Mouse (Mus musculus) forebrain, embryonic 13.5 days (tissue): ENCODE results near the gene C1ql1. TPM values are rescaled to one million over a fixed set of nuclear protein-coding genes. Genes with fewer than 3 reads are reported as not detected.
A peak's percentile ranks its signal among the peaks of the same experiment; 100 is the strongest.

ENCODE experiments used
- ATAC-seq: fragments of 200-750 bp; cut with Nextera tagmentation; 2 replicates; pipeline ENCODE4 v1.8.0; 2017
- H3K27ac ChIP-seq: fragments of 300-500 bp; sonication (generic); 2 replicates; pipeline ENCODE4 v1.5.1; 2015; ENCODE audit warnings: inconsistent platforms, mild to moderate bottlenecking, moderate library complexity
- H3K27me3 ChIP-seq: fragments of 300-500 bp; sonication (generic); 2 replicates; pipeline ENCODE4 v1.6.1; 2015; ENCODE audit warnings: mild to moderate bottlenecking, inconsistent platforms
- H3K36me3 ChIP-seq: fragments of 300-500 bp; sonication (generic); 2 replicates; pipeline ENCODE4 v1.6.1; 2015; ENCODE audit warnings: mild to moderate bottlenecking, inconsistent platforms; ENCODE audit not compliant: poor library complexity, severe bottlenecking
- H3K4me1 ChIP-seq: fragments of 300-500 bp; sonication (generic); 2 replicates; pipeline ENCODE4 v1.6.1; 2015; ENCODE audit warnings: inconsistent platforms
- H3K4me2 ChIP-seq: fragments of 300-500 bp; sonication (generic); 2 replicates; pipeline ENCODE4 v1.6.1; 2015; ENCODE audit warnings: inconsistent platforms, mild to moderate bottlenecking, moderate library complexity
- H3K4me3 ChIP-seq: fragments of 300-500 bp; sonication (generic); 2 replicates; pipeline ENCODE4 v1.5.1; 2015; ENCODE audit warnings: mild to moderate bottlenecking, inconsistent platforms
- H3K9ac ChIP-seq: fragments of 300-500 bp; sonication (generic); 2 replicates; pipeline ENCODE4 v1.6.1; 2015; ENCODE audit warnings: mild to moderate bottlenecking, inconsistent platforms
- H3K9me3 ChIP-seq: fragments of 300-500 bp; sonication (generic); replicated peaks from 2 replicates; pipeline ENCODE4 v1.6.1; 2016; ENCODE audit warnings: inconsistent platforms
- WGBS: fragments of 180-500 bp; shearing (Covaris S2); methylation state at CpG from one replicate; pipeline ENCODE4 v1.1.7; 2015; 5-methylcytosine and 5-hydroxymethylcytosine counted together
- polyA plus RNA-seq: library from polyadenylated mRNA; unstranded; fragments of >200 nt; fragmentation: Nextera tagmentation; extraction: Ambion mirVana; gene quantifications from 2 replicates; pipeline ENCODE4 v1.2.1, GENCODE M21; 2015

C1ql1 gene
- polyA plus RNA-seq, 1 experiment from 2014 or later = 1.4 TPM

GRCm38 (mm10) chr11:102925351-102925717 is 21.2 kb downstream of the C1ql1 start:
- ATAC-seq = no peak; the same call in 1 of the 2 replicates
- 2% methylated on average over 10 of the region's 10 CpGs for WGBS
- Histone ChIP-seq H3K36me3 (peaks cover 6% of the 10 kb centered on the region; the same call in 1 of the 2 replicates), H3K4me3 (peak overlapping the region; percentile 77), H3K27me3 (no peaks in the 10 kb centered on the region), H3K9ac (peak overlapping the region; percentile 57), H3K27ac (peak overlapping the region; percentile 90), H3K4me1 (peaks cover 37% of the 10 kb centered on the region), H3K9me3 (no peaks in the 10 kb centered on the region), H3K4me2 (peak overlapping the region; percentile 76)

DNA sequence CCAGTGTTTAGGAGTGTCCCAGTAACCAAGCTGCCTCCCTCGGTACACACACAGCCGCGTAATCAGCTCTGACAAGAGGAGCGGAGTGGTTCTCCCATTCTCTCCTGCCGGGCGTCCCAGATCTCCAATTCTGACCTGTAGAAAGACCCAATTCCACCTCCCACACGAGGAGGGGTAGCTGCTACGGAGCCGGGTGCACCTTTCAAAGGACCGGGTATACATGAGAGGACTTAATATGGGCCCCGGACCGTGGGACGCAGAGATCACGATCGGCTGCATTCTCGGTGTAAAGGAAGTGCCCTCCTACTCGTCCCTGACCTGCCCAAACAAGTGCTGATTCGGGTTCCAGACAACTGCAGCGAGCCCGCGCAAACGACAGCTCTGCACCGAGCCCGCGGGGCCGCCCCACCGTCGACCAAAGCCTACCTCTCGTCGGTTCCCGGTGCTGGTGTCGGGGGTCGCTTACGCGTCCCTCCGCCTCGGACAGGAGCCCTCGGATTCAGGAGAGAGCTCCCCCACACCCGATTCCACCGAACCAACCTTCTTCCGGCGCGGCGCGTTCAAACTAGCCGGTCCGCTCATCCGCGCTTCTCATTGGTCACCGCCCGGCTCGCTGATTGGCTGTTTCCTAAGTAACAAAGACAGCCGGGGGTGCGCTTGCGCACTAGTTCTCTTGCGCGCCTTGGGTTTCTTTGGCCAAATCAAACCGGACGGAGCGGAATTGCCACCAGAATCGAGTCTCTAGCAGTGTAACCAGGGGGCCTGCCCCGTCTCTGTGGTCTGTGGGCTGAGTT is 21.7 kb downstream of the C1ql1 start, which contains the start of gene Kif18b:
Gene Kif18b (minus strand): TSS at position 568 of the 794 bp plus-strand sequence.
- H3K4me3 ChIP-seq = peak within 1 kb of the TSS; percentile 77
- H3K27me3 ChIP-seq = no peaks in the 10 kb centered on the region
- under 1% methylated on average over 62 of the region's 62 CpGs for WGBS
- peak within 1 kb of the TSS; percentile 90 for H3K27ac ChIP-seq
- ATAC-seq = peak; percentile 94
- peaks cover 6% of the 10 kb centered on the region; the same call in 1 of the 2 replicates for H3K36me3 ChIP-seq
- H3K4me2 ChIP-seq = peak within 1 kb of the TSS; percentile 76
- no peaks in the 10 kb centered on the region for H3K9me3 ChIP-seq
- H3K9ac ChIP-seq = peak within 1 kb of the TSS; percentile 81
- H3K4me1 ChIP-seq = peaks cover 37% of the 10 kb centered on the region

DNA sequence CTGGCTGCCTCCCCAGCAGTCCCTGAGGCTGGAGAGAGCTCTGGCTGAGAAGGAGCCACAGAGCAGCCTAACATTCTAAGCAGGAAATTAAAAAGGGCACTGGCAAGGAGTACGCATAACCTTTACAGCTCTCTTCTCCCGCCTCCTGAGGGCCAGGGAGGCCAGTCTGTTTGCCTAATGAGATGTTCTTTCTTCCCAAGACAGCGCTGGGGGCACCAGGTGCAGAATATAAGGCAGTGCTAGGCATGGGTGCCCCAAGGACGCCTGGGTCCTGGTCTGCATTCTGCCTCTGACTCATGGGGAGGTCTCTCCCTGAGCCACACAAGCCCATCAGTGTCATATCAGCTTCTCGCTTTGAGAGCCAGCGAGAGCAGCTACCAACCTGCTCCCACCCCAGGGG is 25.0 kb downstream of the C1ql1 start:
- peak overlapping the region; percentile 40; the same call in 1 of the 2 replicates for H3K9ac ChIP-seq
- ATAC-seq = no peak
- peaks cover 37% of the 10 kb centered on the region for H3K4me1 ChIP-seq
- H3K9me3 ChIP-seq = no peaks in the 10 kb centered on the region
- peak overlapping the region; percentile 6; the same call in 1 of the 2 replicates for H3K27ac ChIP-seq
- H3K27me3 ChIP-seq = no peaks in the 10 kb centered on the region
- no peak overlapping the region for H3K4me2 ChIP-seq
- H3K36me3 ChIP-seq = peaks cover 6% of the 10 kb centered on the region; the same call in 1 of the 2 replicates
- WGBS = 74% methylated on average over 6 of the region's 6 CpGs
- no peak overlapping the region for H3K4me3 ChIP-seq

- Histone ChIP-seq H3K27ac (no peak overlapping the region), H3K9me3 (no peaks in the 10 kb centered on the region), H3K36me3 (peaks cover 39% of the 10 kb centered on the region), H3K9ac (no peak overlapping the region), H3K4me1 (peaks cover 19% of the 10 kb centered on the region), H3K4me2 (no peak overlapping the region), H3K27me3 (no peaks in the 10 kb centered on the region), H3K4me3 (no peak overlapping the region)
- no peak for ATAC-seq
- 94% methylated on average over 4 of the region's 4 CpGs for WGBS
Measured at GRCm38 (mm10) chr11:102918077-102918476, 28.4 kb downstream of the C1ql1 start.

GRCm38 (mm10) chr11:102915380-102915779 is 31.1 kb downstream of the C1ql1 start:
- no peak for ATAC-seq
- WGBS = 91% methylated on average over 9 of the region's 9 CpGs
- Histone ChIP-seq H3K4me3 (no peak overlapping the region), H3K27ac (no peak overlapping the region), H3K4me2 (no peak overlapping the region), H3K4me1 (no peaks in the 10 kb centered on the region), H3K36me3 (peaks cover 57% of the 10 kb centered on the region), H3K9ac (no peak overlapping the region), H3K27me3 (no peaks in the 10 kb centered on the region), H3K9me3 (no peaks in the 10 kb centered on the region)

- no peak overlapping the region for H3K4me3 ChIP-seq
- no peak overlapping the region for H3K9ac ChIP-seq
- H3K36me3 ChIP-seq = peaks cover 97% of the 10 kb centered on the region
- no peak for ATAC-seq
- H3K4me1 ChIP-seq = no peaks in the 10 kb centered on the region
- WGBS = 73% methylated on average over 7 of the region's 7 CpGs
- no peaks in the 10 kb centered on the region for H3K27me3 ChIP-seq
- H3K4me2 ChIP-seq = no peak overlapping the region
- H3K9me3 ChIP-seq = no peaks in the 10 kb centered on the region
- no peak overlapping the region for H3K27ac ChIP-seq
Measured at GRCm38 (mm10) chr11:102911376-102911775, 35.1 kb downstream of the C1ql1 start.

DNA sequence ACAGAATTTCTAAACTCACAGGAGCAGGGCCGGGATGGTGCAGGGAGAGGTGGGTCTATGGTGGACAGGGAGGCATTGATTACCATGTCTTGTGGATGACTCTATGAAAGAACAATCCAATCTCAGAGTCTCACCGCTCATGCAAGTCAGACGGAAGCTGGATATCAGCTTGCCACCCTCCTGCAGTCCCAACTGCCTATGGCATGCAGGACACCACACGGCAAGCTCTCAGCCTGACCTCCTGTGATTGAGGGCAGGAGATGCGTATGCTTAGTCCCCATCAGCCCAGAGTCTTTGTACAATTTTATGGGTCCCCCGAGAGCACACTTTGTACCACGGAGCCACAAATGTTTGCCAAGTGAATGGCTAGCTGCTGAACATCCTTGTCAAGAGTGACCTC is 42.8 kb downstream of the C1ql1 start:
- no peak overlapping the region for H3K4me3 ChIP-seq
- H3K4me1 ChIP-seq = 0 out of 2 replicates have a peak, but pooled peaks cover 8% of the 10 kb centered on the region
- no peak overlapping the region for H3K4me2 ChIP-seq
- H3K27ac ChIP-seq = no peak overlapping the region
- ATAC-seq = no peak
- WGBS = 89% methylated on average over 7 of the region's 7 CpGs
- no peak overlapping the region for H3K9ac ChIP-seq
- H3K36me3 ChIP-seq = peaks cover 42% of the 10 kb centered on the region
- no peaks in the 10 kb centered on the region for H3K27me3 ChIP-seq
- no peaks in the 10 kb centered on the region for H3K9me3 ChIP-seq

GRCm38 (mm10) chr11:102902107-102902506 is 44.4 kb downstream of the C1ql1 start:
- WGBS = 75% methylated on average over 5 of the region's 5 CpGs
- H3K4me2 ChIP-seq = no peak overlapping the region
- no peak overlapping the region for H3K4me3 ChIP-seq

GRCm38 (mm10) chr11:102901199-102901598 is 45.3 kb downstream of the C1ql1 start:
- Histone ChIP-seq H3K4me1 (0 out of 2 replicates have a peak, but pooled peaks cover 14% of the 10 kb centered on the region), H3K36me3 (peaks cover 17% of the 10 kb centered on the region), H3K27ac (no peak overlapping the region), H3K9me3 (no peaks in the 10 kb centered on the region), H3K9ac (no peak overlapping the region), H3K27me3 (peaks cover 8% of the 10 kb centered on the region; the same call in 1 of the 2 replicates), H3K4me2 (no peak overlapping the region), H3K4me3 (no peak overlapping the region)
- WGBS = 67% methylated on average over 4 of the region's 4 CpGs
- ATAC-seq = 0 out of 2 replicates have a peak, but pooled peaks have one; percentile 17

More at GRCm38 (mm10) chr11:102902107-102902506, 44.4 kb downstream of the C1ql1 start:
- no peak overlapping the region for H3K9ac ChIP-seq
- ATAC-seq = no peak
- peaks cover 26% of the 10 kb centered on the region for H3K36me3 ChIP-seq
- H3K9me3 ChIP-seq = no peaks in the 10 kb centered on the region
- H3K27me3 ChIP-seq = 0 out of 2 replicates have a peak, but pooled peaks cover 1% of the 10 kb centered on the region
- no peak overlapping the region for H3K27ac ChIP-seq
- H3K4me1 ChIP-seq = 0 out of 2 replicates have a peak, but pooled peaks cover 14% of the 10 kb centered on the region

DNA sequence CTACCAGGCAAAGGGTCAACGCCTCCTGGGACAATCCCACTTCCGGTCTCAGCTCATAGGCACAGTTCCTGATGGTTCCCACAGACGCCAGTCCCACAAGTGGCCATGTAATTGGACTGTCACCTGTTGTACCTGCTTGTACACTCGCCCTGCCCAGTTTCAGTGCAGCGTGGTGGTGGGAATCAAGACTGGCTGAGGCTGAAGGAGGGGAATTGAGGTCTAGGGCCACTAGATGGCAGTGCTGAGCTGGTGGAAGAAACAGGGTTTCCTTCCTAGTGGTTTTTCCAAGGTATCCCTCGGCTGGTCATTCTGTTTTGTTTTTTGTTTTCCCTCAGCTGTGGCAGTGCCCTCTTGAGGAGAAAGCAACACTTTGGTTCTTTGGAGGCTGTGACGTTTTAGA is 45.7 kb downstream of the C1ql1 start, which contains the start of gene Gfap:
Gene Gfap (minus strand): TSS at position 150 of the 400 bp plus-strand sequence.
- Histone ChIP-seq H3K4me3 (no peak within 1 kb of the TSS), H3K27ac (no peak within 1 kb of the TSS), H3K4me1 (0 out of 2 replicates have a peak, but pooled peaks cover 14% of the 10 kb centered on the region), H3K4me2 (no peak within 1 kb of the TSS), H3K9me3 (no peaks in the 10 kb centered on the region), H3K36me3 (peaks cover 13% of the 10 kb centered on the region), H3K27me3 (peaks cover 11% of the 10 kb centered on the region; the same call in 1 of the 2 replicates), H3K9ac (no peak within 1 kb of the TSS)
- ATAC-seq = peak; percentile 50
- 15% methylated on average over 7 of the region's 7 CpGs for WGBS

- Histone ChIP-seq H3K4me3 (no peak overlapping the region), H3K4me2 (no peak overlapping the region), H3K9ac (peak overlapping the region; percentile 21; the same call in 1 of the 2 replicates), H3K4me1 (peaks cover 9% of the 10 kb centered on the region), H3K9me3 (no peaks in the 10 kb centered on the region), H3K36me3 (no peaks in the 10 kb centered on the region), H3K27ac (no peak overlapping the region; the same call in 1 of the 2 replicates), H3K27me3 (peaks cover 34% of the 10 kb centered on the region)
- WGBS = 64% methylated on average over 9 of the region's 9 CpGs
- ATAC-seq = peak; percentile 64; the same call in 1 of the 2 replicates
Measured at GRCm38 (mm10) chr11:102898408-102898807, 48.1 kb downstream of the C1ql1 start.

DNA sequence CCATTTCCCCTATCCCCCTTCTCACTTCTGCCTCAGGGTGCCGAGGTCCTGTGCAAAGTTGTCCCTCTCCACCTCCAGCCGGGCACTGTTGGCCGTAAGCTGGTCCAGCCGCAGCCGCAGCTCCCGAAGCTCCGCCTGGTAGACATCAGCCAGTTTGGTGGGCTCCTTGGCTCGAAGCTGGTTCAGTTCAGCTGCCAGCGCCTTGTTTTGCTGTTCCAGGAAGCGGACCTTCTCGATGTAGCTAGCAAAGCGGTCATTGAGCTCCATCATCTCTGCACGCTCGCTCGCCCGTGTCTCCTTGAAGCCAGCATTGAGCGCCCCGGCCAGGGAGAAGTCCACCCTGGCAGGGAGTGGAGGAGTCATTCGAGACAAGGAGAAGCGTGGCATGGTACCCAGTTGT is 49.8 kb downstream of the C1ql1 start:
- WGBS = 82% methylated on average over 20 of the region's 20 CpGs
- peaks cover 49% of the 10 kb centered on the region for H3K27me3 ChIP-seq
- no peak for ATAC-seq

More for the DNA sequence above, 49.8 kb downstream of the C1ql1 start:
- Histone ChIP-seq H3K9ac (0 out of 2 replicates have a peak overlapping the region, but pooled peaks have one; percentile 3), H3K4me1 (peaks cover 15% of the 10 kb centered on the region), H3K36me3 (no peaks in the 10 kb centered on the region), H3K4me2 (no peak overlapping the region), H3K4me3 (no peak overlapping the region), H3K9me3 (no peaks in the 10 kb centered on the region), H3K27ac (no peak overlapping the region)
